Mouse (Mus musculus) right cerebral cortex, postnatal 4 days (tissue): ENCODE data around the gene Vgll4.

ENCODE experiments used
- DNase-seq: peaks from one replicate; pipeline ENCODE4 v3.0.0-alpha.2; 2022

Gene Vgll4

GRCm38 (mm10) chr6:114864421-114864820 is 105.4 kb downstream of the Vgll4 start:
- no peak for DNase-seq

GRCm38 (mm10) chr6:114863501-114863900 is 106.3 kb downstream of the Vgll4 start:
- DNase-seq = no peak

GRCm38 (mm10) chr6:114862046-114862445 is 107.7 kb downstream of the Vgll4 start:
- no peak for DNase-seq

GRCm38 (mm10) chr6:114861591-114861990 is 108.2 kb downstream of the Vgll4 start:
- no peak for DNase-seq

GRCm38 (mm10) chr6:114860677-114861568 is 108.9 kb downstream of the Vgll4 start:
- DNase-seq = no peak

- no peak for DNase-seq
These were observed 111.1 kb downstream of the Vgll4 start for GRCm38 (mm10) chr6:114858722-114859053.

- DNase-seq = no peak
These were observed 111.6 kb downstream of the Vgll4 start for GRCm38 (mm10) chr6:114857996-114858721.

- DNase-seq = no peak
These were observed 113.3 kb downstream of the Vgll4 start for GRCm38 (mm10) chr6:114856501-114856900.

- DNase-seq = no peak
These were observed 114.2 kb downstream of the Vgll4 start for GRCm38 (mm10) chr6:114855644-114856043.

- no peak for DNase-seq
These were observed 115.4 kb downstream of the Vgll4 start for GRCm38 (mm10) chr6:114854368-114854767.

GRCm38 (mm10) chr6:114852739-114853138 is 117.1 kb downstream of the Vgll4 start:
- DNase-seq = no peak

- no peak for DNase-seq
These were observed 118.1 kb downstream of the Vgll4 start for GRCm38 (mm10) chr6:114851688-114852087.

GRCm38 (mm10) chr6:114849787-114850186 is 120.0 kb downstream of the Vgll4 start:
- DNase-seq = no peak

GRCm38 (mm10) chr6:114848761-114849160 is 121.0 kb downstream of the Vgll4 start:
- no peak for DNase-seq

- no peak for DNase-seq
These were observed 122.1 kb downstream of the Vgll4 start for GRCm38 (mm10) chr6:114847582-114848174.

- no peak for DNase-seq
These were observed 123.5 kb downstream of the Vgll4 start for GRCm38 (mm10) chr6:114846153-114846772.

- no peak for DNase-seq
These were observed 126.9 kb downstream of the Vgll4 start for GRCm38 (mm10) chr6:114842863-114843262.

GRCm38 (mm10) chr6:114842131-114842530 is 127.7 kb downstream of the Vgll4 start:
- no peak for DNase-seq

GRCm38 (mm10) chr6:114840012-114840411 is 129.8 kb downstream of the Vgll4 start:
- DNase-seq = no peak

GRCm38 (mm10) chr6:114838872-114839271 is 130.9 kb downstream of the Vgll4 start:
- no peak for DNase-seq

GRCm38 (mm10) chr6:114836433-114836832 is 133.4 kb downstream of the Vgll4 start:
- DNase-seq = no peak

- DNase-seq = no peak
These were observed 134.0 kb downstream of the Vgll4 start for GRCm38 (mm10) chr6:114835752-114836151.

- no peak for DNase-seq
These were observed 134.4 kb downstream of the Vgll4 start for GRCm38 (mm10) chr6:114835344-114835743.
